Mouse (Mus musculus): ENCODE data around the gene Cd99l2. TPM values are rescaled to one million over a fixed set of nuclear protein-coding genes. Genes with fewer than 3 reads are reported as not detected.
A peak's percentile ranks its signal among the peaks of the same experiment; 100 is the strongest.

The Cd99l2 gene
- polyA plus RNA-seq, 1 experiment from 2014 or later = 86.5 TPM

DNA sequence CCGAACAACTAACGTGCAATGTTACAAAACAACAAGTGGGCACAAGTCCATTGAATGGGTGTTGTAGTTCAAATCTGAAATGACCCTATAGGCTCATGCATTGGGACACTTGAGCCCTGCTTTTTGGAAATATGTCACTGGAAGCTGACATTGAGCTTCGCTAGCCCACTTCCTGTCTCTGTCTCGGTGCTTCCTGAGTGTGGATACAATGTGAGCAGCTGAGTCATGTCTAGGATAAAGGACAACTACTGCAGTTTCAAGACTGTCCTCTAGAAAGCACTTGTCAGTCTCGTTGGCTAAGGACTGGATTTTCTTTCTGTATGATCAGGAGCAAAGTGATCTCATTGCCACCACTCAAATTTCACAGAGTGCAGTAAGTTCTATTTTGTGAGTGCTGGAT lies 49.7 kb downstream of the Cd99l2 start:
- Histone ChIP-seq H3K4me2 (ENCODE audit: low read length) (no peak overlapping the region), H3K9me3 (replicated peaks; ENCODE audit: control insufficient read depth, low read length, poor library complexity, severe bottlenecking) (no peaks in the 10 kb centered on the region), H3K4me3 (ENCODE audit: low read depth, low read length) (no peak overlapping the region), H3K9ac (ENCODE audit: low read depth, low read length) (no peak overlapping the region), H3K27ac (ENCODE audit: low read length) (no peak overlapping the region), H3K4me1 (ENCODE audit: control insufficient read depth, insufficient read depth, low read length) (no peaks in the 10 kb centered on the region), H3K36me3 (ENCODE audit: control insufficient read depth, insufficient read depth, low read length) (no peaks in the 10 kb centered on the region), H3K27me3 (ENCODE audit: control insufficient read depth, insufficient read depth, low read depth, low read length) (no peaks in the 10 kb centered on the region)
- no peak for ATAC-seq
- WGBS = 82% methylated on average over 5 of the region's 5 CpGs

DNA sequence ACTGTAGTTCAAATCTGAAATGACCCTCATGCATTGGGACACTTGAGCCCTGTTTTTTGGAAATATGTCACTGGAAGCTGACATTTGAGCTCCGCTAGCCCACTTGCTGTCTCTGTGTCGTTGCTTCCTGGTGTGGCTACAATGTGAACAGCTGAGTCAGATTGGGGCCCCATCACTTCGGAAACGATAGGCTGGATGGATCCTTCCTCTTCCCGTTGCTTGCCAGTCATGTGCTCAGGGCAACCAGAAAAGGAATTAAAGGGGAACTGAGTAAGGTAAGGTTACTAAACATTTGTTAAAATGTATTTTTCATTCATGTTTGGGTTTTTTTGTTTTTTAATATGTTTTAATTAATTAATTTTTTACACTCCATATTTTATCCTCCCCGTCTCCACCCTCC lies 53.2 kb downstream of the Cd99l2 start:
- Histone ChIP-seq H3K36me3 (ENCODE audit: control insufficient read depth, insufficient read depth, low read length) (no peaks in the 10 kb centered on the region), H3K4me1 (ENCODE audit: control insufficient read depth, insufficient read depth, low read length) (no peaks in the 10 kb centered on the region), H3K4me2 (ENCODE audit: low read length) (no peak overlapping the region), H3K4me3 (ENCODE audit: low read depth, low read length) (no peak overlapping the region), H3K27ac (ENCODE audit: low read length) (no peak overlapping the region), H3K9me3 (replicated peaks; ENCODE audit: control insufficient read depth, low read length, poor library complexity, severe bottlenecking) (no peaks in the 10 kb centered on the region), H3K9ac (ENCODE audit: low read depth, low read length) (no peak overlapping the region), H3K27me3 (ENCODE audit: control insufficient read depth, insufficient read depth, low read depth, low read length) (no peaks in the 10 kb centered on the region)
- no peak for ATAC-seq
- 86% methylated on average over 6 of the region's 6 CpGs for WGBS

DNA sequence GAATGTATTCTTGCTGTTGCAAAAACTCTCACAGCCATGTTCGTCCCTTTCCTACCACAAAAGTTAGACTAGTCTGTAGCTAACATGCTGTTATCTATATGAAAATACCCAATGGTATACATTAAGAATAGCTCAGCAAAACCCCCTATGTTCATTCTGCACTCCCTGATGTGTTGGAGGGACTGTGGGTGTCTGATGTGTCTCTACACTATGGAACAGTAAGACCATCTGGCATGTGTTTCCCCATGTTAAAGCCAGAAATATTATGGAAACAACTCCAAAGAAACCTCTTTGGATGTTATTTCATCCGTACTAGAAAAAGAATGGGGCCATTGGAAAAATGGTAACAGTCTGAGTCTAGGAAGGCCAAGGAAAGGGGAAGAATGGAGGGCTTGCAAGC lies 57.1 kb downstream of the Cd99l2 start:
- H3K4me3 ChIP-seq (ENCODE audit: low read depth, low read length) = no peak overlapping the region
- no peak overlapping the region for H3K27ac ChIP-seq (ENCODE audit: low read length)
- no peak overlapping the region for H3K4me2 ChIP-seq (ENCODE audit: low read length)
- H3K9me3 ChIP-seq (replicated peaks; ENCODE audit: control insufficient read depth, low read length, poor library complexity, severe bottlenecking) = no peaks in the 10 kb centered on the region
- ATAC-seq = no peak
- no peaks in the 10 kb centered on the region for H3K27me3 ChIP-seq (ENCODE audit: control insufficient read depth, insufficient read depth, low read depth, low read length)
- 92% methylated on average over 2 of the region's 2 CpGs for WGBS
- no peaks in the 10 kb centered on the region for H3K4me1 ChIP-seq (ENCODE audit: control insufficient read depth, insufficient read depth, low read length)
- no peak overlapping the region for H3K9ac ChIP-seq (ENCODE audit: low read depth, low read length)
- no peaks in the 10 kb centered on the region for H3K36me3 ChIP-seq (ENCODE audit: control insufficient read depth, insufficient read depth, low read length)

DNA sequence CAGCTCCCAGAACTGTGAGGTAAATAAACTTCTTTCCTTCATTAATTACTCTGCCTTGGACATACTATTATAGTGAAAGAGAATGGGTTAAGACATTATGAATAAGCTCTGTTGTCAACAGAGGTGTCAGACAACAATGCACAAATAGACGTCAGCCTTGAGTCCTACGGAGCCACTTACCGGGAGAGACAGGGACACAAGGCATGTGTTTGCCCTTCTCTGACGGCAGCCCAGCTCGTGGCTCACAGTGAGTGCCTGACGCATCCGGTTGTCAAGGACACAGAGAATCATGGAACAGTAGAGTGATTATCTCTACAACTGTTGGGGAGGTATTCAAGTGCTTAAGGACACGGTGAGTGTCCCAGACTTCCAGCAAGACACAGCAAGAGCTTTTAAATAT lies 57.8 kb downstream of the Cd99l2 start:
- Histone ChIP-seq H3K4me2 (ENCODE audit: low read length) (no peak overlapping the region), H3K27ac (ENCODE audit: low read length) (no peak overlapping the region), H3K9ac (ENCODE audit: low read depth, low read length) (no peak overlapping the region), H3K27me3 (ENCODE audit: control insufficient read depth, insufficient read depth, low read depth, low read length) (no peaks in the 10 kb centered on the region), H3K9me3 (replicated peaks; ENCODE audit: control insufficient read depth, low read length, poor library complexity, severe bottlenecking) (no peaks in the 10 kb centered on the region), H3K4me3 (ENCODE audit: low read depth, low read length) (no peak overlapping the region), H3K36me3 (ENCODE audit: control insufficient read depth, insufficient read depth, low read length) (no peaks in the 10 kb centered on the region), H3K4me1 (ENCODE audit: control insufficient read depth, insufficient read depth, low read length) (no peaks in the 10 kb centered on the region)
- ATAC-seq = peak; percentile 73; the same call in 1 of the 2 replicates
- 30% methylated on average over 8 of the region's 8 CpGs for WGBS

DNA sequence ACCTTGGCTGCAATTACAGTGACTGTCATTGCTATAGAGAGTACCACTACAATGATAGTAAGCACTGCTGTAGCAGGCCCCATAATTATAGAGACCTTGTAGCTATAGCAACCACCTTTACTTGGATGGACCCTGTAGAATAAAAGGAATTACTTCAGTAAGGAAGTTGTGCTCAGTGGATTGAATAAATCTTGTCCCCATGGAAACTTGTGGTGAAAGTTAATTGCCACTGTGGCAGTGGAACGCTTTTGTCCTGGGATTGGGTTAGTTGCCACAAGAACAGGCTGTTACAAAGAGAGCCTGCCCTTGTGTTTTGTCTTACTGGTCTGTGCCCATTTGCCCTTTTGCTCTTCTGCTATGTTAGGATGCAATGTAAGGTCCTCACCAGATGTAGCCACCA lies 58.2 kb downstream of the Cd99l2 start:
- 39% methylated on average over 1 of the region's 1 CpGs for WGBS
- Histone ChIP-seq H3K36me3 (ENCODE audit: control insufficient read depth, insufficient read depth, low read length) (no peaks in the 10 kb centered on the region), H3K9ac (ENCODE audit: low read depth, low read length) (no peak overlapping the region), H3K4me2 (ENCODE audit: low read length) (no peak overlapping the region), H3K9me3 (replicated peaks; ENCODE audit: control insufficient read depth, low read length, poor library complexity, severe bottlenecking) (no peaks in the 10 kb centered on the region), H3K4me1 (ENCODE audit: control insufficient read depth, insufficient read depth, low read length) (no peaks in the 10 kb centered on the region), H3K27me3 (ENCODE audit: control insufficient read depth, insufficient read depth, low read depth, low read length) (no peaks in the 10 kb centered on the region), H3K27ac (ENCODE audit: low read length) (no peak overlapping the region), H3K4me3 (ENCODE audit: low read depth, low read length) (no peak overlapping the region)
- ATAC-seq = peak; percentile 48; the same call in 1 of the 2 replicates

DNA sequence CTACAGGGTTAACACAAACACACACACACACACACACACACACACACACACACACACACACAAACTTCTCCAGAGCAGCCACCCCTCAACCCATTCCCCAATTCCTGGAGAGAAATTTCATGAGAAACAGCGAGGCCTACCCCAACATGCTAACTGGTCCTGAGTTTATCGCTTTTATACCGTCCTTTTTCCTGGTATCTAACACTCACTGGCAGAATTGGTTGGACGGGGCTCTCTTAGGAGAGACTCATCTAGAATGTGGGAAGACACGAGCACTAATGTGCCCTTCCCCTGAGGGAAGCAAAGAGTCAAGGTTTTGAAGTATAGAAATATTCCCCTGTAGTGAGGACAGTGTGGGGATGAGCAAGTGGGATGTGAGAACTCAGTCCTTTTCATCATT lies 61.7 kb downstream of the Cd99l2 start:
- Histone ChIP-seq H3K9ac (ENCODE audit: low read depth, low read length) (no peak overlapping the region), H3K36me3 (ENCODE audit: control insufficient read depth, insufficient read depth, low read length) (no peaks in the 10 kb centered on the region), H3K27ac (ENCODE audit: low read length) (no peak overlapping the region), H3K9me3 (replicated peaks; ENCODE audit: control insufficient read depth, low read length, poor library complexity, severe bottlenecking) (no peaks in the 10 kb centered on the region), H3K4me3 (ENCODE audit: low read depth, low read length) (no peak overlapping the region), H3K4me1 (ENCODE audit: control insufficient read depth, insufficient read depth, low read length) (no peaks in the 10 kb centered on the region), H3K27me3 (ENCODE audit: control insufficient read depth, insufficient read depth, low read depth, low read length) (no peaks in the 10 kb centered on the region), H3K4me2 (ENCODE audit: low read length) (no peak overlapping the region)
- WGBS = 84% methylated on average over 5 of the region's 5 CpGs
- ATAC-seq = no peak

DNA sequence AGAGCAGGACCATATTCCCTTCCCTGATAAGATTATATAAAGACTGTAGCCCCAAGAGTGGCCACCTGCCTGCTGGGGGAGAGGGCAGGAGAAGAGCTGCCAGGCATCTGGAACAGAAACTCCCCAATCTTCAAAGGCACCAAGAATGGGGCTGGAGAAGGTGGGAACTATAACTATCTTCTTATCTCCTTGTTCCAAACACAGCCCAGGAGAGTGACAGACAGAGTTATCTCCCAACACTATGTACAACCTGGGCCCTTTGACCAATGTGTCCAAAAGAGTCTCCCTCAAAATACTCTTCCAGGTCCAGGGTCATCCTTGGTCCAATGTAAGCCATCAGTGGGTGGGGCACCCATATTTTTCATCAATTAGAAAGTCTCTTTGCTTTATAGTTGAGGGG lies 65.2 kb downstream of the Cd99l2 start:
- ATAC-seq = no peak
- H3K4me2 ChIP-seq (ENCODE audit: low read length) = no peak overlapping the region
- H3K36me3 ChIP-seq (ENCODE audit: control insufficient read depth, insufficient read depth, low read length) = no peaks in the 10 kb centered on the region
- H3K4me1 ChIP-seq (ENCODE audit: control insufficient read depth, insufficient read depth, low read length) = no peaks in the 10 kb centered on the region
- no peak overlapping the region for H3K27ac ChIP-seq (ENCODE audit: low read length)
- H3K4me3 ChIP-seq (ENCODE audit: low read depth, low read length) = no peak overlapping the region
- H3K27me3 ChIP-seq (ENCODE audit: control insufficient read depth, insufficient read depth, low read depth, low read length) = no peaks in the 10 kb centered on the region
- H3K9ac ChIP-seq (ENCODE audit: low read depth, low read length) = no peak overlapping the region
- H3K9me3 ChIP-seq (replicated peaks; ENCODE audit: control insufficient read depth, low read length, poor library complexity, severe bottlenecking) = no peaks in the 10 kb centered on the region

DNA sequence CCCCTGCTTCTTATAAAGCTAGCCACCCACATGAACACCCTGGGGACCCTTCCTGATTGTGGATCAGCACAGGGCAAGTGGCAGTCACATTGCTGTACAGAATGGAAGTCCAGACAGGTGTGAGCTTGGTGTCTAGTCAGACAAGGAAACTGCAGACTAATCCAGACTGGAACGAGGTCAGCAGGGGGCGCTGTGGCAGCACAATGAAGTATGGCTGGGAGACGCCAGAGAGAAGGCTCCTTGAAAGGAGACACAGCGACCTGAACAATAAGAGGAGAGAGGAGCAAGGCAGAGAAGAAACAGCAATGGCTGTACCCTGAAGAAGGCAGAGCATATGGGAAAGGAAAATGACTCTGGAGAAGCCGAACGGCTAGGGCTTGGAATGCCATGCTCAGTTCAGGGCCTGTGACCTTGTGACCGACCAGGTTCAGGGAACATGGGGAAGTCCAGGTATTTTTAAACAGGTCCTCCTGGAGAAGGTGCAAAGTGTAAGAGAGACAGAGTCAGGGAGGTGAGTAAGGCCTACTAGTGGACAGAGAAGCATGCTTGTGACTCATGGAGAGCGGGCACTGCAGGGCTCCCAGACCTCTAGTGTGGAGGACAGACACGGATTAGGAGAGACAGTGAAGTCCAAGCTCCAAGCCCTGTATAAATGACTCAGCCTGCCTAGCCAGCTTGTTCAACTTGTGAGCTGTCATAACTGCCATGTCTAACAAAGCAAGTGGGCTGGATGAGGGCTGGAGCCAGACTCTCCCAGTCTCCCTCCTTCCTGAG lies 66.7 kb downstream of the Cd99l2 start:
- H3K27ac ChIP-seq (ENCODE audit: low read length) = no peak overlapping the region
- 47% methylated on average over 9 of the region's 9 CpGs for WGBS

DNA sequence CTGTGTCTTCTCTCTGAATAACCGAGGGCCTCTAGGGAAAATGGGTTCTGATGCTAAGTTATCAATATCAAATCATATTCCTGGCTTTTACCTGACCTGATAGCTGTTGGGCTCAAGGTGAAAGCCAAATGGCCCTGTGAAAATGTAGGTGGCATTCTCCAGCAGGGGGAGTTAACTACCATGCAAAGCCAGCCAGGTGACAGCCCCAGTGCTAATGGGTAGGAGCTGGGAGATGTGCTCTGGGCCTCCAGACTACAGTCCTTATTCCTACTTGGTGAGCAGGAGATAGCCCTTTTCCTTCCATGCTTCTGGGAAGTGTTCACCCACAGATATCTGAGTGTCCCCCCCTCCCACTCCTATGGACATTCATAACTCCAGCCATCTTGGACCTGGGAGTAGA lies 67.8 kb downstream of the Cd99l2 start:
- no peak overlapping the region for H3K4me2 ChIP-seq (ENCODE audit: low read length)
- ATAC-seq = no peak
- H3K4me3 ChIP-seq (ENCODE audit: low read depth, low read length) = no peak overlapping the region
- 78% methylated on average over 1 of the region's 1 CpGs for WGBS
- no peaks in the 10 kb centered on the region for H3K36me3 ChIP-seq (ENCODE audit: control insufficient read depth, insufficient read depth, low read length)
- no peaks in the 10 kb centered on the region for H3K4me1 ChIP-seq (ENCODE audit: control insufficient read depth, insufficient read depth, low read length)
- H3K9ac ChIP-seq (ENCODE audit: low read depth, low read length) = no peak overlapping the region
- no peaks in the 10 kb centered on the region for H3K27me3 ChIP-seq (ENCODE audit: control insufficient read depth, insufficient read depth, low read depth, low read length)
- H3K27ac ChIP-seq (ENCODE audit: low read length) = no peak overlapping the region
- H3K9me3 ChIP-seq (replicated peaks; ENCODE audit: control insufficient read depth, low read length, poor library complexity, severe bottlenecking) = no peaks in the 10 kb centered on the region

More for the DNA sequence above, 66.7 kb downstream of the Cd99l2 start:
- no peaks in the 10 kb centered on the region for H3K9me3 ChIP-seq (replicated peaks; ENCODE audit: control insufficient read depth, low read length, poor library complexity, severe bottlenecking)
- no peak overlapping the region for H3K9ac ChIP-seq (ENCODE audit: low read depth, low read length)
- no peaks in the 10 kb centered on the region for H3K27me3 ChIP-seq (ENCODE audit: control insufficient read depth, insufficient read depth, low read depth, low read length)
- H3K36me3 ChIP-seq (ENCODE audit: control insufficient read depth, insufficient read depth, low read length) = no peaks in the 10 kb centered on the region
- no peak overlapping the region for H3K4me2 ChIP-seq (ENCODE audit: low read length)
- peak; percentile 88 for ATAC-seq
- no peaks in the 10 kb centered on the region for H3K4me1 ChIP-seq (ENCODE audit: control insufficient read depth, insufficient read depth, low read length)
- H3K4me3 ChIP-seq (ENCODE audit: low read depth, low read length) = no peak overlapping the region
